Mouse (Mus musculus) stomach, postnatal 0 days (tissue): ENCODE results near the gene Rhbdd1. TPM values are rescaled to one million over a fixed set of nuclear protein-coding genes. Genes with fewer than 3 reads are reported as not detected.

Experiments
- ATAC-seq: fragments of 200-750 bp; cut with Nextera tagmentation; 2 replicates; pipeline ENCODE4 v1.8.0; 2017; ENCODE audit not compliant: low FRiP score, low TSS enrichment
- DNase-seq: peaks from one replicate; pipeline ENCODE4 v3.0.0-alpha.2; 2016; ENCODE audit warnings: low spot score
- H3K27ac ChIP-seq: fragments of 300-500 bp; sonication (generic); replicated peaks from 2 replicates; pipeline ENCODE4 v1.5.1; 2014; ENCODE audit warnings: mild to moderate bottlenecking, control low read depth
- H3K27me3 ChIP-seq: fragments of 300-500 bp; sonication (generic); 2 replicates; pipeline ENCODE4 v1.6.1; 2014; ENCODE audit warnings: low read length; ENCODE audit not compliant: control insufficient read depth, insufficient read depth
- H3K36me3 ChIP-seq: fragments of 300-500 bp; sonication (generic); 2 replicates; pipeline ENCODE4 v1.6.1; 2014; ENCODE audit warnings: low read length, mixed read lengths; ENCODE audit not compliant: control insufficient read depth, insufficient read depth
- H3K4me1 ChIP-seq: fragments of 300-500 bp; sonication (generic); replicated peaks from 2 replicates; pipeline ENCODE4 v1.6.1; 2014; ENCODE audit warnings: antibody characterized with exemption; ENCODE audit not compliant: control insufficient read depth, insufficient read depth
- H3K4me2 ChIP-seq: fragments of 300-500 bp; sonication (generic); replicated peaks from 2 replicates; pipeline ENCODE4 v1.6.1; 2014; ENCODE audit warnings: low read depth, mild to moderate bottlenecking, control low read depth, moderate library complexity
- H3K4me3 ChIP-seq: fragments of 300-500 bp; sonication (generic); 2 replicates; pipeline ENCODE4 v1.5.1; 2014; ENCODE audit warnings: low read depth, low read length, control low read depth
- H3K9ac ChIP-seq: fragments of 300-500 bp; sonication (generic); 2 replicates; pipeline ENCODE4 v1.6.1; 2014; ENCODE audit warnings: mild to moderate bottlenecking, low read length, control low read depth, mixed read lengths
- H3K9me3 ChIP-seq: fragments of 300-500 bp; sonication (generic); 2 replicates; pipeline ENCODE4 v1.6.1; 2016; ENCODE audit warnings: low read length; ENCODE audit not compliant: control insufficient read depth
- CTCF ChIP-seq: IDR thresholded peaks from 2 replicates; pipeline ENCODE4 v1.5.1; 2016; ENCODE audit warnings: antibody characterized with exemption, low read depth, mild to moderate bottlenecking, moderate library complexity
- EP300 ChIP-seq: optimal IDR thresholded peaks from 2 replicates; pipeline ENCODE3; 2016; ENCODE audit warnings: antibody characterized with exemption
- WGBS: fragments of 180-500 bp; shearing (Covaris S2); extraction: QIAGEN DNeasy Blood & Tissue Kit; methylation state at CpG from one replicate; pipeline ENCODE4 v1.1.7; 2014; 5-methylcytosine and 5-hydroxymethylcytosine counted together
- polyA plus RNA-seq: library from polyadenylated mRNA; unstranded; fragments of >200 nt; fragmentation: Nextera tagmentation; extraction: Ambion mirVana; gene quantifications from 2 replicates; pipeline ENCODE4 v1.2.1, GENCODE M21; 2015

The Rhbdd1 gene
- polyA plus RNA-seq, 1 experiment from 2014 or later, result 7.5 TPM

- WGBS, result 22% methylated on average over 15 of the region's 15 CpGs
- Histone ChIP-seq H3K4me2 (peak overlapping the region; percentile 86), H3K27ac (peak overlapping the region; percentile 69), H3K4me1 (peaks cover 6% of the 10 kb centered on the region; the same call in 1 of the 2 replicates), H3K4me3 (peak overlapping the region; percentile 47), H3K36me3 (no peaks in the 10 kb centered on the region), H3K27me3 (no peaks in the 10 kb centered on the region), H3K9me3 (no peaks in the 10 kb centered on the region), H3K9ac (peak overlapping the region; percentile 60)
- TF ChIP-seq CTCF, result no peak
- no peak for TF ChIP-seq EP300
- no peak for ATAC-seq
- peak; percentile 16 for DNase-seq
Observed at GRCm38 (mm10) chr1:82286190-82287051, 29.8 kb upstream of the Rhbdd1 start.

GRCm38 (mm10) chr1:82287052-82287775 lies 29.0 kb upstream of the Rhbdd1 start:
- Histone ChIP-seq H3K9ac (peak overlapping the region; percentile 60), H3K4me2 (peak overlapping the region; percentile 86), H3K4me3 (peak overlapping the region; percentile 47), H3K27me3 (no peaks in the 10 kb centered on the region), H3K36me3 (no peaks in the 10 kb centered on the region), H3K9me3 (no peaks in the 10 kb centered on the region), H3K4me1 (peaks cover 6% of the 10 kb centered on the region; the same call in 1 of the 2 replicates), H3K27ac (peak overlapping the region; percentile 58)
- TF ChIP-seq CTCF (no peak), EP300 (no peak)
- whole genome bisulfite sequencing, result 47% methylated on average over 22 of the region's 22 CpGs
- peak; percentile 15 for DNase-seq
- ATAC-seq, result no peak

- DNase-seq, result no peak
- H3K27ac ChIP-seq, result no peak overlapping the region
- peaks cover 2% of the 10 kb centered on the region; the same call in 1 of the 2 replicates for H3K4me1 ChIP-seq
- H3K27me3 ChIP-seq, result no peaks in the 10 kb centered on the region
- no peaks in the 10 kb centered on the region for H3K36me3 ChIP-seq
- ATAC-seq, result no peak
- H3K9ac ChIP-seq, result peak overlapping the region; percentile 60
- no peaks in the 10 kb centered on the region for H3K9me3 ChIP-seq
- H3K4me3 ChIP-seq, result peak overlapping the region; percentile 47
- 81% methylated on average over 16 of the region's 16 CpGs for WGBS
- TF ChIP-seq CTCF (no peak), EP300 (no peak)
- H3K4me2 ChIP-seq, result peak overlapping the region; percentile 86
Observed at GRCm38 (mm10) chr1:82287776-82288325, 28.4 kb upstream of the Rhbdd1 start.

- H3K4me1 ChIP-seq, result peaks cover 2% of the 10 kb centered on the region; the same call in 1 of the 2 replicates
- ATAC-seq (no peak), DNase-seq (no peak)
- no peaks in the 10 kb centered on the region for H3K27me3 ChIP-seq
- H3K9ac ChIP-seq, result no peak overlapping the region
- H3K4me3 ChIP-seq, result peak overlapping the region; percentile 67; the same call in 1 of the 2 replicates
- no peaks in the 10 kb centered on the region for H3K36me3 ChIP-seq
- no peak overlapping the region for H3K27ac ChIP-seq
- no peaks in the 10 kb centered on the region for H3K9me3 ChIP-seq
- peak overlapping the region; percentile 86 for H3K4me2 ChIP-seq
- TF ChIP-seq EP300 (no peak), CTCF (peak; percentile 47)
- WGBS, result 91% methylated on average over 18 of the region's 18 CpGs
Observed at GRCm38 (mm10) chr1:82288421-82288990, 27.7 kb upstream of the Rhbdd1 start.

- TF ChIP-seq EP300 (no peak), CTCF (no peak)
- H3K4me3 ChIP-seq, result peak overlapping the region; percentile 67
- DNase-seq (peak; percentile 18), ATAC-seq (no peak)
- peak overlapping the region; percentile 86 for H3K4me2 ChIP-seq
- no peaks in the 10 kb centered on the region for H3K27me3 ChIP-seq
- peak overlapping the region; percentile 94 for H3K27ac ChIP-seq
- 56% methylated on average over 35 of the region's 35 CpGs for WGBS
- no peaks in the 10 kb centered on the region for H3K9me3 ChIP-seq
- H3K9ac ChIP-seq, result peak overlapping the region; percentile 74
- peaks cover 2% of the 10 kb centered on the region; the same call in 1 of the 2 replicates for H3K4me1 ChIP-seq
- no peaks in the 10 kb centered on the region for H3K36me3 ChIP-seq
Observed at GRCm38 (mm10) chr1:82289116-82289989, 26.9 kb upstream of the Rhbdd1 start.
